Mouse (Mus musculus) heart, embryonic 10.5 days (tissue): ENCODE data around the gene Ntng1. TPM values are rescaled to one million over a fixed set of nuclear protein-coding genes. Genes with fewer than 3 reads are reported as not detected.
A peak's percentile ranks its signal among the peaks of the same experiment; 100 is the strongest.

Experiments used
- DNase-seq: peaks from one replicate; pipeline ENCODE4 v3.0.0-alpha.2; 2017; ENCODE audit warnings: low spot score
- H3K27ac ChIP-seq: fragments of 300-500 bp; sonication (generic); 2 replicates; pipeline ENCODE4 v1.5.1; 2016; ENCODE audit warnings: mild to moderate bottlenecking
- H3K27me3 ChIP-seq: fragments of 300-500 bp; sonication (generic); 2 replicates; pipeline ENCODE4 v1.6.1; 2016; ENCODE audit warnings: mild to moderate bottlenecking; ENCODE audit not compliant: poor library complexity, insufficient read depth, severe bottlenecking
- H3K36me3 ChIP-seq: fragments of 300-500 bp; sonication (generic); 2 replicates; pipeline ENCODE4 v1.6.1; 2016; ENCODE audit warnings: mild to moderate bottlenecking, moderate library complexity
- H3K4me1 ChIP-seq: fragments of 300-500 bp; sonication (generic); 2 replicates; pipeline ENCODE4 v1.6.1; 2016; ENCODE audit warnings: mild to moderate bottlenecking
- H3K4me3 ChIP-seq: fragments of 300-500 bp; sonication (generic); 2 replicates; pipeline ENCODE4 v1.5.1; 2016; ENCODE audit warnings: mild to moderate bottlenecking, moderate library complexity
- H3K9me3 ChIP-seq: fragments of 300-500 bp; sonication (generic); 2 replicates; pipeline ENCODE4 v1.6.1; 2016; ENCODE audit warnings: mild to moderate bottlenecking, moderate library complexity
- WGBS: fragments of 180-500 bp; shearing (Covaris S2); methylation state at CpG from one replicate; pipeline ENCODE4 v1.1.7; 2016; 5-methylcytosine and 5-hydroxymethylcytosine counted together
- polyA plus RNA-seq: library from polyadenylated mRNA; unstranded; fragments of >200 nt; fragmentation: Nextera tagmentation; extraction: Ambion mirVana; gene quantifications from 2 replicates; pipeline ENCODE4 v1.2.1, GENCODE M21; 2016

Gene Ntng1
- polyA plus RNA-seq, 1 experiment from 2014 or later: 1.9 TPM

GRCm38 (mm10) chr3:109854449-109855155, 289.2 kb downstream of the Ntng1 start:
- H3K4me1 ChIP-seq: no peaks in the 10 kb centered on the region
- H3K36me3 ChIP-seq: no peaks in the 10 kb centered on the region
- no peaks in the 10 kb centered on the region for H3K9me3 ChIP-seq
- WGBS: 77% methylated on average over 9 of the region's 9 CpGs
- no peak overlapping the region for H3K4me3 ChIP-seq
- no peaks in the 10 kb centered on the region for H3K27me3 ChIP-seq
- no peak for DNase-seq
- H3K27ac ChIP-seq: no peak overlapping the region

- no peaks in the 10 kb centered on the region for H3K9me3 ChIP-seq
- H3K27ac ChIP-seq: no peak overlapping the region
- 83% methylated on average over 4 of the region's 4 CpGs for WGBS
- H3K27me3 ChIP-seq: no peaks in the 10 kb centered on the region
- H3K4me1 ChIP-seq: no peaks in the 10 kb centered on the region
- H3K4me3 ChIP-seq: no peak overlapping the region
- H3K36me3 ChIP-seq: no peaks in the 10 kb centered on the region
- DNase-seq: no peak
Observed at GRCm38 (mm10) chr3:109846660-109847059, 297.2 kb downstream of the Ntng1 start.

GRCm38 (mm10) chr3:109825806-109826205, 318.0 kb downstream of the Ntng1 start:
- Histone ChIP-seq H3K4me1 (no peaks in the 10 kb centered on the region), H3K9me3 (no peaks in the 10 kb centered on the region), H3K4me3 (no peak overlapping the region), H3K36me3 (no peaks in the 10 kb centered on the region), H3K27me3 (no peaks in the 10 kb centered on the region), H3K27ac (no peak overlapping the region)
- WGBS: 88% methylated on average over 1 of the region's 1 CpGs
- DNase-seq: no peak

- Histone ChIP-seq H3K9me3 (no peaks in the 10 kb centered on the region), H3K4me3 (no peak overlapping the region)
- 88% methylated on average over 2 of the region's 2 CpGs for WGBS
Observed at GRCm38 (mm10) chr3:109822803-109823474, 320.9 kb downstream of the Ntng1 start.

GRCm38 (mm10) chr3:109818821-109819685, 324.8 kb downstream of the Ntng1 start:
- no peaks in the 10 kb centered on the region for H3K9me3 ChIP-seq
- no peaks in the 10 kb centered on the region for H3K36me3 ChIP-seq
- 73% methylated on average over 2 of the region's 2 CpGs for WGBS
- no peaks in the 10 kb centered on the region for H3K27me3 ChIP-seq
- H3K4me1 ChIP-seq: no peaks in the 10 kb centered on the region
- H3K27ac ChIP-seq: no peak overlapping the region
- no peak overlapping the region for H3K4me3 ChIP-seq
- no peak for DNase-seq

More at GRCm38 (mm10) chr3:109822803-109823474, 320.9 kb downstream of the Ntng1 start:
- H3K36me3 ChIP-seq: no peaks in the 10 kb centered on the region
- no peak for DNase-seq
- H3K27ac ChIP-seq: no peak overlapping the region
- no peaks in the 10 kb centered on the region for H3K4me1 ChIP-seq
- no peaks in the 10 kb centered on the region for H3K27me3 ChIP-seq

GRCm38 (mm10) chr3:109809065-109809464, 334.7 kb downstream of the Ntng1 start:
- Histone ChIP-seq H3K4me1 (no peaks in the 10 kb centered on the region), H3K36me3 (no peaks in the 10 kb centered on the region), H3K9me3 (no peaks in the 10 kb centered on the region), H3K4me3 (no peak overlapping the region), H3K27ac (no peak overlapping the region), H3K27me3 (no peaks in the 10 kb centered on the region)
- DNase-seq: no peak
- WGBS: 93% methylated on average over 1 of the region's 1 CpGs

- Histone ChIP-seq H3K36me3 (no peaks in the 10 kb centered on the region), H3K9me3 (no peaks in the 10 kb centered on the region), H3K4me3 (no peak overlapping the region), H3K27ac (no peak overlapping the region), H3K27me3 (no peaks in the 10 kb centered on the region), H3K4me1 (no peaks in the 10 kb centered on the region)
- no peak for DNase-seq
- 78% methylated on average over 6 of the region's 6 CpGs for WGBS
Observed at GRCm38 (mm10) chr3:109807211-109807934, 336.4 kb downstream of the Ntng1 start.

- no peak overlapping the region for H3K27ac ChIP-seq
- no peaks in the 10 kb centered on the region for H3K4me1 ChIP-seq
- no peak for DNase-seq
- H3K4me3 ChIP-seq: no peak overlapping the region
- WGBS: 73% methylated on average over 2 of the region's 2 CpGs
- no peaks in the 10 kb centered on the region for H3K27me3 ChIP-seq
- H3K9me3 ChIP-seq: no peaks in the 10 kb centered on the region
- no peaks in the 10 kb centered on the region for H3K36me3 ChIP-seq
Observed at GRCm38 (mm10) chr3:109804145-109804544, 339.7 kb downstream of the Ntng1 start.

GRCm38 (mm10) chr3:109803616-109804015, 340.2 kb downstream of the Ntng1 start:
- no peak overlapping the region for H3K4me3 ChIP-seq
- WGBS: 56% methylated on average over 3 of the region's 3 CpGs
- H3K36me3 ChIP-seq: no peaks in the 10 kb centered on the region
- no peak for DNase-seq
- no peaks in the 10 kb centered on the region for H3K9me3 ChIP-seq
- H3K4me1 ChIP-seq: no peaks in the 10 kb centered on the region
- no peak overlapping the region for H3K27ac ChIP-seq
- no peaks in the 10 kb centered on the region for H3K27me3 ChIP-seq

GRCm38 (mm10) chr3:109797354-109797753, 346.5 kb downstream of the Ntng1 start:
- 76% methylated on average over 11 of the region's 11 CpGs for WGBS
- Histone ChIP-seq H3K27me3 (no peaks in the 10 kb centered on the region), H3K4me1 (no peaks in the 10 kb centered on the region), H3K4me3 (no peak overlapping the region), H3K36me3 (no peaks in the 10 kb centered on the region), H3K27ac (no peak overlapping the region), H3K9me3 (no peaks in the 10 kb centered on the region)
- DNase-seq: no peak

GRCm38 (mm10) chr3:109783231-109783630, 360.6 kb downstream of the Ntng1 start:
- H3K27ac ChIP-seq: no peak overlapping the region
- H3K4me3 ChIP-seq: no peak overlapping the region
- no peaks in the 10 kb centered on the region for H3K36me3 ChIP-seq
- WGBS: 38% methylated on average over 5 of the region's 5 CpGs
- peaks cover 10% of the 10 kb centered on the region for H3K4me1 ChIP-seq
- H3K9me3 ChIP-seq: no peaks in the 10 kb centered on the region
- H3K27me3 ChIP-seq: no peaks in the 10 kb centered on the region
- no peak for DNase-seq

GRCm38 (mm10) chr3:109782289-109782951, 361.4 kb downstream of the Ntng1 start:
- WGBS: 3% methylated on average over 27 of the region's 27 CpGs
- Histone ChIP-seq H3K4me3 (peak overlapping the region; percentile 61), H3K36me3 (no peaks in the 10 kb centered on the region), H3K4me1 (peaks cover 10% of the 10 kb centered on the region), H3K9me3 (no peaks in the 10 kb centered on the region), H3K27ac (peak overlapping the region; percentile 77), H3K27me3 (no peaks in the 10 kb centered on the region)
- peak; percentile 74 for DNase-seq
